Mouse (Mus musculus) CH12.LX (cell line): ENCODE data around the gene Cdc20. TPM values are rescaled to one million over a fixed set of nuclear protein-coding genes. Genes with fewer than 3 reads are reported as not detected.

Experiments
- DNase-seq: peaks from one replicate; pipeline ENCODE4 v3.0.0-alpha.2; 2013; ENCODE audit errors: extremely low read depth
- H3K27ac ChIP-seq: 2 replicates; pipeline ENCODE4 v1.5.1; 2012; ENCODE audit warnings: low read depth, mild to moderate bottlenecking, control low read depth, moderate library complexity; ENCODE audit not compliant: insufficient read depth
- H3K27me3 ChIP-seq: replicated peaks from 2 replicates; pipeline ENCODE3; 2012; ENCODE audit warnings: inconsistent platforms
- H3K36me3 ChIP-seq, 2 experiments: replicated peaks in 1 of 2; 2 replicates each; pipeline versions ENCODE3 to v1.6.1; 2012; ENCODE audit warnings: inconsistent platforms in 1 of 2, low read length in 1 of 2, mild to moderate bottlenecking in 1 of 2, mixed read lengths in 1 of 2, moderate library complexity in 1 of 2; ENCODE audit not compliant: control insufficient read depth in 1 of 2, insufficient read depth in 1 of 2
- H3K4me1 ChIP-seq, 2 experiments: 2 replicates each; pipeline ENCODE4 v1.6.1; 2012; ENCODE audit warnings: inconsistent platforms in 1 of 2, moderate library complexity in 1 of 2; ENCODE audit not compliant: insufficient read depth in 2 of 2, control insufficient read depth in 1 of 2
- H3K4me2 ChIP-seq: 2 replicates; pipeline ENCODE4 v1.6.1; 2012; ENCODE audit warnings: low read depth, mild to moderate bottlenecking, control low read depth; ENCODE audit not compliant: poor library complexity, insufficient read depth, severe bottlenecking
- H3K4me3 ChIP-seq, 3 experiments: fragments of 150-350 bp in 1 of 3; sonication (generic) in 1 of 3; replicated peaks in 1 of 3; 2 replicates each; pipeline versions ENCODE3 to v1.5.1; 2011 to 2012; ENCODE audit warnings: low read depth in 2 of 3, low read length in 2 of 3, mild to moderate bottlenecking in 2 of 3, moderate library complexity in 2 of 3, control low read depth in 1 of 3, improper control_type of control experiment in 1 of 3, inconsistent platforms in 1 of 3, mixed read lengths in 1 of 3; ENCODE audit not compliant: poor library complexity in 1 of 3
- H3K79me2 ChIP-seq: replicated peaks from 2 replicates; pipeline ENCODE4 v1.6.1; 2012; ENCODE audit warnings: mild to moderate bottlenecking, moderate library complexity; ENCODE audit not compliant: control insufficient read depth, poor library complexity, insufficient read depth, severe bottlenecking; ENCODE audit errors: extremely low read depth
- H3K9ac ChIP-seq: 2 replicates; pipeline ENCODE4 v1.6.1; 2012; ENCODE audit warnings: low read depth, mild to moderate bottlenecking, control low read depth, moderate library complexity; ENCODE audit not compliant: insufficient read depth
- H3K9me3 ChIP-seq: replicated peaks from 2 replicates; pipeline ENCODE3; 2012; ENCODE audit warnings: low read length, inconsistent platforms, mixed read lengths
- BHLHE40 ChIP-seq: IDR thresholded peaks from 2 replicates; pipeline ENCODE4 v1.6.1; 2011; ENCODE audit warnings: mild to moderate bottlenecking, low read depth, low read length, improper control_type of control experiment
- CHD1 ChIP-seq: IDR thresholded peaks from 2 replicates; pipeline ENCODE4 v1.6.1; 2012; ENCODE audit warnings: low read depth, low read length, improper control_type of control experiment, inconsistent platforms
- E2F4 ChIP-seq: IDR thresholded peaks from 2 replicates; pipeline ENCODE4 v1.6.1; 2011; ENCODE audit warnings: low read depth, low read length, improper control_type of control experiment; ENCODE audit not compliant: insufficient replicate concordance
- ELF1 ChIP-seq: IDR thresholded peaks from 2 replicates; pipeline ENCODE4 v1.6.1; 2014; ENCODE audit warnings: low read depth, mild to moderate bottlenecking, inconsistent platforms, low read length, improper control_type of control experiment
- EP300 ChIP-seq: IDR thresholded peaks from 2 replicates; pipeline ENCODE4 v1.6.1; 2011; ENCODE audit warnings: low read length, improper control_type of control experiment
- ETS1 ChIP-seq: conservative IDR thresholded peaks from 2 replicates; pipeline ENCODE4 v1.6.1; 2012; ENCODE audit warnings: low read depth, mild to moderate bottlenecking, inconsistent platforms, low read length, improper control_type of control experiment, moderate library complexity
- IRF4 ChIP-seq: IDR thresholded peaks from 2 replicates; pipeline ENCODE4 v1.6.1; 2014; ENCODE audit warnings: low read depth, mild to moderate bottlenecking, inconsistent platforms, low read length, improper control_type of control experiment
- JUN ChIP-seq: IDR thresholded peaks from 2 replicates; pipeline ENCODE4 v1.6.1; 2011; ENCODE audit warnings: low read depth, mild to moderate bottlenecking, low read length, improper control_type of control experiment, moderate library complexity; ENCODE audit not compliant: insufficient read depth
- JUND ChIP-seq: conservative IDR thresholded peaks from 2 replicates; pipeline ENCODE4 v1.6.1; 2011; ENCODE audit warnings: low read depth, low read length, improper control_type of control experiment
- KAT2A ChIP-seq: IDR thresholded peaks from 2 replicates; pipeline ENCODE4 v1.6.1; 2012; ENCODE audit warnings: low read length, improper control_type of control experiment, inconsistent platforms; ENCODE audit not compliant: insufficient replicate concordance
- MAFK ChIP-seq: IDR thresholded peaks from 2 replicates; pipeline ENCODE4 v1.6.1; 2011; ENCODE audit warnings: low read length, improper control_type of control experiment; ENCODE audit not compliant: insufficient replicate concordance
- MAX ChIP-seq: IDR thresholded peaks from 2 replicates; pipeline ENCODE4 v1.6.1; 2011; ENCODE audit warnings: low read length, improper control_type of control experiment
- MEF2A ChIP-seq: IDR thresholded peaks from 2 replicates; pipeline ENCODE4 v1.6.1; 2014; ENCODE audit warnings: low read depth, mild to moderate bottlenecking, inconsistent platforms, low read length, improper control_type of control experiment, borderline replicate concordance
- MXI1 ChIP-seq: IDR thresholded peaks from 2 replicates; pipeline ENCODE4 v1.6.1; 2011; ENCODE audit warnings: mild to moderate bottlenecking, low read depth, low read length, improper control_type of control experiment
- NRF1 ChIP-seq: IDR thresholded peaks from 2 replicates; pipeline ENCODE4 v1.6.1; 2014; ENCODE audit warnings: low read depth, mild to moderate bottlenecking, inconsistent platforms, low read length, improper control_type of control experiment, moderate library complexity
- PAX5 ChIP-seq: IDR thresholded peaks from 2 replicates; pipeline ENCODE4 v1.6.1; 2012; ENCODE audit warnings: low read length, inconsistent platforms, mixed read lengths
- TCF12 ChIP-seq: IDR thresholded peaks from 2 replicates; pipeline ENCODE4 v1.6.1; 2014; ENCODE audit warnings: low read depth, mild to moderate bottlenecking, inconsistent platforms, low read length, improper control_type of control experiment
- UBTF ChIP-seq: IDR thresholded peaks from 2 replicates; pipeline ENCODE4 v1.6.1; 2012; ENCODE audit warnings: low read depth, mild to moderate bottlenecking, inconsistent platforms, low read length, improper control_type of control experiment, moderate library complexity
- USF1 ChIP-seq: IDR thresholded peaks from 2 replicates; pipeline ENCODE4 v1.6.1; 2014; ENCODE audit warnings: low read depth, mild to moderate bottlenecking, inconsistent platforms, low read length, improper control_type of control experiment
- ZMIZ1 ChIP-seq: IDR thresholded peaks from 2 replicates; pipeline ENCODE4 v1.6.1; 2012; ENCODE audit warnings: low read depth, mild to moderate bottlenecking, inconsistent platforms, low read length, improper control_type of control experiment
- ZNF384 ChIP-seq: IDR thresholded peaks from 2 replicates; pipeline ENCODE4 v1.6.1; 2012; ENCODE audit warnings: low read depth, low read length, improper control_type of control experiment, inconsistent platforms
- dilution Hi-C: fragments of 300-500 bp; cut with MboI; formaldehyde crosslinking; loops from 2 replicates; pipeline ENCODE4 v1.14.3; 2020; ENCODE audit warnings: low sequenced_read_pairs; ENCODE audit not compliant: extremely low pct_unique_long_range_greater_than_20kb, extremely low pct_ligation_motif_present
- in situ Hi-C: fragments of 300-500 bp; cut with MboI; formaldehyde crosslinking; loops from 3 replicates; pipeline ENCODE4 v1.14.3; 2019; ENCODE audit warnings: low sequenced_read_pairs, low pct_ligation_motif_present, low pct_unique_long_range_greater_than_20kb, mixed read lengths
- polyA plus RNA-seq: library from polyadenylated mRNA; unstranded; fragments of >175 nt; gene quantifications from 2 replicates; pipeline ENCODE4 v1.2.1, GENCODE M21; 2012; ENCODE audit warnings: low read depth; ENCODE audit not compliant: insufficient read length
- total RNA-seq, 2 experiments: library from RNA; depleted of rRNA; stranded (reverse); fragments of 300-350 nt in 1 of 2; fragments of >200 nt in 1 of 2; gene quantifications; 2 replicates each; pipeline ENCODE4 v1.2.3; 2012 to 2014

The Cdc20 gene
- total and polyA plus RNA-seq, 3 experiments = 172 to 213 (median 212) TPM

DNA sequence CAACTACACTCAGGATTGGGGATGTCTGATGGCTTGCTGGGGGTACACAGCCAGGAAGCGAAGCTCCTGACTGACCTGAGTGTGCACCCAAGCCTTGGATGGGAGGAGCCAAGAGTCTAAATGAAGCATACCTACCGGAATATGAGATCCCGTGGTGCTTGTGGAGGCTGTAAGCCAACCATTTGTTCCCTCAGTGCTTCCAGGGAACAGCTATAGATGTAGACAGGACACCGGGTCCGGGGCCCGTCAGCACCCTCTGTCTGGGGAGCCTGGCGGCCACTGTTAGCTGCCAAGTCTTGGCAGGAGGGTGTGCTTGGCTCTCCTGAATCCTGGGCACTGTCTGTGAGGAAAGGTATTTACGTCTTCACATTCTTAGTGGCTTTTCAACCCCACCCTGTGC lies 49.8 kb downstream of the Cdc20 start:
- Histone ChIP-seq H3K4me2 (no peak overlapping the region), H3K27me3 (no peaks in the 10 kb centered on the region), H3K79me2 (no peaks in the 10 kb centered on the region), H3K27ac (no peak overlapping the region), H3K36me3 (peaks cover 98 to 100% of the 10 kb centered on the region in 2 experiments), H3K9ac (no peak overlapping the region)
- in situ Hi-C loops = no loop called here
- dilution Hi-C loops = no loop called here
- TF ChIP-seq BHLHE40 (no peak), ELF1 (no peak), KAT2A (no peak), MXI1 (no peak), MEF2A (no peak), IRF4 (no peak), MAFK (no peak), TCF12 (no peak)
- TF ChIP-seq, all 38 proteins: peak for 0
- Histone ChIP-seq H3K4me3 (no peak overlapping the region), H3K4me1 (peaks cover 13 to 41% of the 10 kb centered on the region in 2 experiments), H3K9me3 (no peaks in the 10 kb centered on the region)
- no peak for DNase-seq

- DNase-seq = peak; percentile 71
- H3K79me2 ChIP-seq = no peaks in the 10 kb centered on the region
- no peaks in the 10 kb centered on the region for H3K9me3 ChIP-seq
- no peak overlapping the region for H3K27ac ChIP-seq
- H3K9ac ChIP-seq = no peak overlapping the region
- no peaks in the 10 kb centered on the region for H3K27me3 ChIP-seq
- TF ChIP-seq CHD1 (no peak), ELF1 (no peak), ZNF384 (no peak), UBTF (0 out of 2 replicates have a peak, but pooled peaks have one; percentile 20), MAFK (no peak), MEF2A (no peak), PAX5 (no peak), USF1 (no peak), EP300 (peak; percentile 43; the same call in 1 of the 2 replicates), E2F4 (no peak), BHLHE40 (peak; percentile 40; the same call in 1 of the 2 replicates), IRF4 (no peak), ZMIZ1 (no peak), JUND (no peak), MXI1 (no peak), NRF1 (no peak), ETS1 (peak; percentile 22; the same call in 1 of the 2 replicates), JUN (no peak), MAX (no peak; the same call in 1 of the 2 replicates)
- TF ChIP-seq, all 38 proteins: peak for 4
- dilution Hi-C loops (no loop called here), in situ Hi-C loops (no loop called here)
- peaks cover 9 to 30% of the 10 kb centered on the region in 2 experiments for H3K4me1 ChIP-seq
- no peak overlapping the region for H3K4me2 ChIP-seq
- H3K36me3 ChIP-seq = peaks cover 93 to 99% of the 10 kb centered on the region in 2 experiments
- H3K4me3 ChIP-seq = no peak overlapping the region
Measured at GRCm38 (mm10) chr4:118383271-118383670, 53.9 kb downstream of the Cdc20 start.

Other genes with a start within 250 kb of the Cdc20 start
- 0.13 and 0.21 TPM in 2 replicates for gene Ptprf, start 145.9 kb downstream of the Cdc20 start, total RNA-seq (2012; rRNA removed)
- gene Ptprf, start 145.9 kb downstream of the Cdc20 start, total RNA-seq (2014; rRNA removed) = not detected in 2 replicates
- 0.11 and 0.14 TPM in 2 replicates for gene Ptprf, start 145.9 kb downstream of the Cdc20 start, polyA plus RNA-seq
- 7.4 TPM in 2 replicates for gene Szt2, start 28.1 kb downstream of the Cdc20 start, total RNA-seq (2012; rRNA removed)
- gene Szt2, start 28.1 kb downstream of the Cdc20 start, total RNA-seq (2014; rRNA removed) = 2.9 and 3.2 TPM in 2 replicates
- gene Szt2, start 28.1 kb downstream of the Cdc20 start, polyA plus RNA-seq = 15.1 and 18.9 TPM in 2 replicates
- gene Med8, start 28.0 kb downstream of the Cdc20 start, total RNA-seq (2012; rRNA removed) = 109 and 121 TPM in 2 replicates
- 152 and 156 TPM in 2 replicates for gene Med8, start 28.0 kb downstream of the Cdc20 start, total RNA-seq (2014; rRNA removed)
- gene Med8, start 28.0 kb downstream of the Cdc20 start, polyA plus RNA-seq = 102 and 113 TPM in 2 replicates
- 45.9 and 47.1 TPM in 2 replicates for gene Elovl1, start 9.3 kb downstream of the Cdc20 start, total RNA-seq (2012; rRNA removed)
- gene Elovl1, start 9.3 kb downstream of the Cdc20 start, total RNA-seq (2014; rRNA removed) = 56.3 and 61.1 TPM in 2 replicates
- 83.9 and 110 TPM in 2 replicates for gene Elovl1, start 9.3 kb downstream of the Cdc20 start, polyA plus RNA-seq
- not detected in 2 replicates for gene Mpl, start 20.2 kb upstream of the Cdc20 start, total RNA-seq (2012; rRNA removed)
- not detected in 2 replicates for gene Mpl, start 20.2 kb upstream of the Cdc20 start, total RNA-seq (2014; rRNA removed)
- not detected in 2 replicates for gene Mpl, start 20.2 kb upstream of the Cdc20 start, polyA plus RNA-seq
- gene Tie1, start 52.7 kb upstream of the Cdc20 start, total RNA-seq (2012; rRNA removed) = not detected in 2 replicates
- gene Tie1, start 52.7 kb upstream of the Cdc20 start, total RNA-seq (2014; rRNA removed) = not detected in 2 replicates
- gene Tie1, start 52.7 kb upstream of the Cdc20 start, polyA plus RNA-seq = not detected in 2 replicates
- gene 2610528J11Rik, start 89.6 kb upstream of the Cdc20 start, total RNA-seq (2012; rRNA removed) = not detected in 2 replicates
- not detected in 2 replicates for gene 2610528J11Rik, start 89.6 kb upstream of the Cdc20 start, total RNA-seq (2014; rRNA removed)
- gene 2610528J11Rik, start 89.6 kb upstream of the Cdc20 start, polyA plus RNA-seq = not detected in 2 replicates
- gene Tmem125, start 106.7 kb upstream of the Cdc20 start, total RNA-seq (2012; rRNA removed) = not detected in 2 replicates
- gene Tmem125, start 106.7 kb upstream of the Cdc20 start, total RNA-seq (2014; rRNA removed) = not detected in 2 replicates
- gene Tmem125, start 106.7 kb upstream of the Cdc20 start, polyA plus RNA-seq = not detected in 2 replicates
- not detected in 2 replicates for gene Cfap57, start 183.4 kb upstream of the Cdc20 start, total RNA-seq (2012; rRNA removed)
- gene Cfap57, start 183.4 kb upstream of the Cdc20 start, total RNA-seq (2014; rRNA removed) = not detected in 2 replicates
- not detected in 2 replicates for gene Cfap57, start 183.4 kb upstream of the Cdc20 start, polyA plus RNA-seq
- 167 and 209 TPM in 2 replicates for gene Ebna1bp2, start 183.4 kb upstream of the Cdc20 start, total RNA-seq (2012; rRNA removed)
- gene Ebna1bp2, start 183.4 kb upstream of the Cdc20 start, total RNA-seq (2014; rRNA removed) = 271 and 276 TPM in 2 replicates
- 257 and 309 TPM in 2 replicates for gene Ebna1bp2, start 183.4 kb upstream of the Cdc20 start, polyA plus RNA-seq
- gene Olfr62, start 221.6 kb upstream of the Cdc20 start, total RNA-seq (2012; rRNA removed) = not detected in 2 replicates
- gene Olfr62, start 221.6 kb upstream of the Cdc20 start, total RNA-seq (2014; rRNA removed) = not detected in 2 replicates
- gene Olfr62, start 221.6 kb upstream of the Cdc20 start, polyA plus RNA-seq = not detected in 2 replicates